Mouse (Mus musculus) kidney, postnatal 4 days (tissue): ENCODE measurements around the gene Pigz.
A peak's percentile ranks its signal among the peaks of the same experiment; 100 is the strongest.

Experiments
- DNase-seq, 2 experiments: peaks; one replicate each; pipeline ENCODE4 v3.0.0; 2021; ENCODE audit warnings: mixed read lengths in 2 of 2

Pigz gene

GRCm38 (mm10) chr16:31933751-31934549, at the start of gene Pigz:
Gene Pigz, plus strand, starts transcription at chr16:31933851.
- DNase-seq, result peak; percentile 50 to 65

DNA sequence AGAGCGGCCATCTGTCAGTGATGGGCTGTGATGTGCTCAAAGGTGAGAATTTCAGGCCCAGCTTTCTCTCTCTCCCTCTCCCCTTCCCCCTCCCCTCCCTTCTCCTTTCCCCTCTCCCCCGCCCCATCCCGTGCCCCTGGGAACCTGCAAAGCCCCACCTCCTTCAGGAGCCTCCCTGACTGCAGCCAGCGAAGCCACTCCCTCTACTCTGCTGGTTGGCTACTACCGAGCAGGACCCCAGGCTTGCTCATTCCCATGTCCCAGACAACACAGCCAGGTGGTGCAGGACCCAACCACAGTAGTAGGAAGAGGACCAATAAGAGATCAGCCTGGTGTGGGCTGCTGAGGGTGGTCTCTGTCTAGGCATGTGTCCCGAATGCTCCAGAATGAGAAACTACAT, 49.7 kb upstream of the Pigz start:
- peak in 1 of 2 experiments; percentile 47 for DNase-seq

- no peak for DNase-seq
Observed at GRCm38 (mm10) chr16:31890907-31891306, 42.7 kb upstream of the Pigz start.

DNA sequence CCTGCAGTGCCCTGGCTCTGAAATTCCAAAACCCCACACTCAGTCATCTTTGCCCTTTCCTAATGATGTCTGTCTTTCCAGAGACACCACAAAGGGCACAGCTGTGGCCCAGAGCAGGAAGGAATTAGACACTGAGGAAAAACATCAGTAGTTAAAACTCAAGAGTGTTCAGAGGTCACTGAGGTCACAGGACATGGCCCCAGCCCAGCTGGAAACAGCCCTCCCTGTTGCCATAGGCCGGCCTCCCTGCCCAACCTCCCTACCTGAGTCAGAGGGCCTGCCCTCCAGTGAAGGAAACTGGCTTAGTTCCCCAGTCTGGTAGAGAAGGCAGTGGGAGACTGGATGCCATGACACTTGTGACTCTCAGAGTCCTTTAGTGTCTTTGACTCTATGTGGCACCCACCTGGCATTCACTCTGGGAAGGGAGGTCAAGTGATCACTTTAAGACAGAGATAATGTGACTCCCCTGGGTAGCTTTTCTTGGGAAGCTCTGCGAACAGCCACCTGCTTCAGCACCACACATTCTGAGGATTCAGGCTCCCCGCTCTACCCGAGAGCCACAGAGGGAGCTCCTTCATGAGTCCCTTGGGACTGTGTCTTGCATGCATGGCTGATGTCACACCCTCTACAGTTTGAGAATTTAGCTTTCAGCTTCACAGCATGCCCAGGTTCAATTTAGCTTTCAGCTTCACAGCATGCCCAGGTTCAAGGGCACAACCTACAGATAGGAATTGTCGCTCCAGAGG, 40.1 kb upstream of the Pigz start:
- DNase-seq, result no peak

DNA sequence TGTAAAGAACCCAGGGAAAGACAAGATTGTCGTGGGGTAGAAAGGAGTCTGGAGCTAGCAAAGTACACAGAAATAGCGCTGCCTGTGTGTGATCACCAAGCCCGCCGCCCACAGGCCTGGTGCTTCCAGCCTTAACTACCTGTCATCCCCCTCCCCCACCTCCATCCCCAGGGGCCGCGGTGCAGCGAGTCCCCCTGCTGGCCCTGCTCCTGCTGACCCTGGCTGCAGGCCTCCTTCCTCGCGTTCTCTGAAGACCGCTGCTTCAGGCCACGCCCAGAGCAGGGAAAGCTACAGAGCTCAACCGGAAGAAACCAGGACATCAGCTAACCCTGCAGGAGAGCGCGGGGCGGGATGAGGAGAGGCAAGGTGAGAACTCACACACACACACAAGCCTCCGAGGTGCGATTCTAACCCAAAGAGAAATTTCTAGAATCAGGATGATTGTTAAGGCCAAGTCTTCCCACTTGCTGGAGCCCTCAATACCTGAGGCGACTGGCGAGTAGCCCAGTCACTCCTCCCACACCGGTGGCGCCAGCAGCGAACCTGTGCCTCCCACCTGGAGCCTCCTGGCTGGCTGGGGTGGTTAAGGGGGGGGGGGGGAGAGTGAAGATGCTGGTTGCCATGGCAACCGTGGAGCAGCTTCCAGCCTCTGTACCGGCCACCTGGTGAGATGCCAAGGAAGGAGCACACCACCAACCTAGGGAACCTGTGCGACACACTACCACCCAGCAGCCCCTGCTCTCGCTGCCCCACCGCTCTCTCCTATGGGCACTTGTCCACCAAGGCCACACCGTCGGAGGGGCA, 36.5 kb upstream of the Pigz start:
- peak; percentile 70 to 82 for DNase-seq

GRCm38 (mm10) chr16:31898546-31899326, 34.9 kb upstream of the Pigz start:
- no peak for DNase-seq

DNA sequence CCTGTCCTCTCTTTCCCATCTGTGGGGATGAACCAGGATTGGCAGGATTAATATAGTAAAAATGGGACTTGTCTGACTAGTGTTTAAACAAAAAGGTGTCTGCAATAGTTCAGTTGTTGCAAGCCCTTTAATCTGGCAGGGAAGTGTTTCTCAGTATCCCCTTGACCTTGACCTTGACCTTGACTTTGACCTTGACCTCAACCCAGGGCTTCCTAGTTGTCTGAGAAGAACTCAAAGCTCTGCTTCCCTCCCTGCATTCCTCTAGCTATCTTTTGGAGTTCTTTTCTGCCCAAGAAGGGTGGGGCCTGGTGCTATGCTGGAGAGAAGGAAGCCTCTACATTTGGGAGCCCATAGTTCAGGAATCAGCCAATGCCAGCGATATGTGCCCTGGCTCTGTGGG, 31.8 kb upstream of the Pigz start:
- no peak for DNase-seq

DNA sequence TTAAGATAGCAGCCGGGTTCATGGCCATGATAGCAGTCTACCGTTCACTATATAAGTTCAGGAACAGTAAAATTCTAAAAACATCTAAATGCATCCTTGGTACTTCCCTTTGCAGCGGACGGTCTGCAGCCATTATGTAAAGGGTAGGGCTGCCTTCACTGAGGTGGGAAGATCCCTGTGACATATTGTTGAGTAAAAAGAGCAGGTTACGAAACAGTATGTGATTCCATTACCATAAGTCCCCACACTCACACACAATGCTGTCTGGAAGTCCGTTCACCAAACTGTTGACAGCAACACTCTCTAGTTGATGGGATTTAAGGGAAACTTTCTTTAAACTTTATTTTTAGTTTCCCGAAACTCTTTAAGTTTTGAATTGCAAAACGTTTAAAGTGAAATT, 30.4 kb upstream of the Pigz start:
- DNase-seq, result no peak

DNA sequence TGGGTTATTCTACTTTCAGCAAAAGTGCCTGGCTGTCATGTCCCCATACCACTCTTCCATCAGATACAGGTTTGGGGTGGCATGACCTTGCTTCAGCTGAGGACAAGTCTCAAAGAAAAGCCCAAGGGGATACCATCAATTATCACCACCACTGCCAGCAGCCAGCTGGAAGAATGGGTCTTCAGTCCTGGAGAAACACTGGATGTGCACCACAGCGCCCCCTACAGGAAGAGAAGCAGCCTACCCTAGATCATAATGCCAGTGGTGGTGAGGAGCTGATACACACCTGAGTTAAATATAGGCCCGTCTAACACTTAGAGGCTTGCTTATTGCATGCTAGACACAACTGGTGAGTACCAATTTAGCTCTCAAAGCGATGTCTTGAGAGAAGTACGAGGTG, 28.3 kb upstream of the Pigz start:
- no peak for DNase-seq

GRCm38 (mm10) chr16:31905891-31906825, 27.5 kb upstream of the Pigz start:
- peak in 1 of 2 experiments; percentile 24 for DNase-seq

DNA sequence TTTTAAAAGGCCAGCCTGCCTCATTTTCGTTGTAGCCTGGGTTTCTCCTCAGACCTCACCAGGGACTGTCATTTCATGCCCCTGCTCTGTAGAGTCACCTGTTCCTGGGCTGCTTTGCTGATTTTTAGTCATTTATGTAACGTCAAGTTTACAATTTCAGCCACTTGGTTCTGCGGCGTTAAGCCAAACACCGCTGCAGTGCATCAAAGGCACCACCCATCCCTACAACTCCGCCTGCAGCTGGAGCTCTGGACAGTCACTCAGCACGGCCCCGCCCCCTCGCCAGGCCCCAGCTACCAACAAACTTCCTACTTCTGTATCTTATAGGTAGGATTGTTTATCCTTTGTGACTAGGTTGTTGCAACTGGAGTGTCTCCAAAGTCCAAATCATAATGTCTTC, 26.8 kb upstream of the Pigz start:
- DNase-seq, result peak; percentile 64 to 72

DNA sequence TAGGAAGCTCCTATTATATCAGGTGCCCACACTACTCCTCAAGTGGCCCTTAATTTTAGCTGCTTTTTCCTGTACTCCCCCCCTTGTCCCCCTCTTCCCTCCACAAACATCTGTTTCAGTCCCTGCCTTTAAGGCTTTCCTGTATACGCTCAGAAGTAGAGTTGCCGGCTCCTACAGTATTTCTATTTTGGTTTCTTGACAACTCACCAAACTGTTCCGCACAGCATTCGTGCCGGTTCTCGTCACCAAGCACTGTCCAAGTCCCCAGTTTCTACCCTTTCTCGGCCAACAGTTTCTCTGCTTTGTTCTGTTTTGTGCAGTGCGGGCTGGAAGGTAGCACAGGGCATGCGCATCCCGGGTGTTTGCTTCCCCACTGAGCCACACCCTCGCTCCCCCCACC, 24.7 kb upstream of the Pigz start:
- DNase-seq, result no peak

- peak in 1 of 2 experiments; percentile 27 for DNase-seq
Observed at GRCm38 (mm10) chr16:31910281-31910847, 23.3 kb upstream of the Pigz start.

DNA sequence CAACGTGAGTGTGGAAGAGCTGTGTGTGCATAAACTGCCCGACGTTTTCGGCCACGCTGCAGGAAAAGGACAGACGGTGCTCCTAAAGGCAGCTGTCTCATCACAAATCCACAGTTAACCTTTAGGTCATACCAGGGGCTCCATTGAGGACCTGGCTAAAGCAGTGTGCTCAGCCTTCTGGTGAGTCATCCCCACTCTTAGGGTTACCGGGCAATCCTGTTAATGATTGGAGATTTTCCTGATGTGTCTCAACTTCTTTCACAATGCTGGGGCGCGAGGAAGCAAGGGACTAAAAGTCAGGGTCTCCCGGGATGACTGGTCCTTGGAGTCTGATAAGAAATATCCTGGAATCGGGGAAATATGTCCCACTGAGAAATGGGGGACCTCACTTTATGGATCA, 15.9 kb upstream of the Pigz start:
- DNase-seq, result no peak

- peak; percentile 86 to 88 for DNase-seq
Observed at GRCm38 (mm10) chr16:31918248-31918724, 15.4 kb upstream of the Pigz start.

- no peak for DNase-seq
Observed at GRCm38 (mm10) chr16:31924368-31924767, 9.3 kb upstream of the Pigz start.

DNA sequence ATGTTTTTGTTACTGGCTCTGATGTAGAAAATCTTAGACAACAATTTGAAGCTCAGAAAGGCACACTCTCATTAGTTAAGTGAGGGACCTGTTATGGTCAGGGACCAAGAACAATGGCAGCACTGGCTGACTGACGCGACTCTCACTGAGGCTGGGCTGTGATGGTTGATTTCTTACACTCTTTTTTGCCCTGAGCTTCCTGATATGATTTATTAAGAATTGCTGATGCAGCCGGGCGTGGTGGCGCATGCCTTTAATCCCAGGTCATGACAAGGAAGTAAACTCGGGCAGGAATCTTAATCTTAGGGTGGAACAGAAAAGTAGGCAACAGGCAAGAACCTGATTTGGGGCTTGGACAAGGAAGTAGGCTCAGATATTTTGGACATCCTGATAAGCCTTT, 7.6 kb upstream of the Pigz start:
- DNase-seq, result peak in 1 of 2 experiments; percentile 16

DNA sequence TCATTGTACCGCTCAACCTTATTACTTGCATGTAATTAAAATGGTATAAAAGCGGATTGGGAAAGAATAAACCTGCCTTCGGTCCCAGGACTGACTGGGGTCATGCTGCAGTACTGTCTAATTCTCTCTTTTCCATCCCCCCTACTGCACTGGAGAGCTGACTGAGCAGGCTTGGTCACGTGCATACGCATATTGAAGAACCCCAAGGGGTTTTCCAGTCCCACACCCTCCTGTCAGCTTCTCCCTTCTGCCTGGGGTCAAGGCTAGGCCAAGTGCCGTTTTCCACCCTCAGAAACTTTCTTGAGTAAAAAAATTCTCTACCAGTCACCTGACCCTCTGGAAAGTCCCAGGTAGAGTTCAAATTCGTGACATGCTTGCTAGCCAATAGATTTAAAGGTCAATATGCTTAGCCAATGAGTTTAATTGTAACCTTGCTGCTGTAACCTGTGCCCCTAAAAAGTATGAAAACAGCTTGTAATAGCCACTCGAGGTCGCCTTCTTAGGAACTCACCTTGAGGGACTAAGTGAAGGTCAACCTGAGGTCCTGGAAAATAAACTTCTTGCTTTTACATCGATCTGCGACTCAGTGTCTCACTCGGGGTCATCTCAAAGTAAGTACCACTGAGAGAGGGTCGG, 7.0 kb upstream of the Pigz start:
- no peak for DNase-seq

DNA sequence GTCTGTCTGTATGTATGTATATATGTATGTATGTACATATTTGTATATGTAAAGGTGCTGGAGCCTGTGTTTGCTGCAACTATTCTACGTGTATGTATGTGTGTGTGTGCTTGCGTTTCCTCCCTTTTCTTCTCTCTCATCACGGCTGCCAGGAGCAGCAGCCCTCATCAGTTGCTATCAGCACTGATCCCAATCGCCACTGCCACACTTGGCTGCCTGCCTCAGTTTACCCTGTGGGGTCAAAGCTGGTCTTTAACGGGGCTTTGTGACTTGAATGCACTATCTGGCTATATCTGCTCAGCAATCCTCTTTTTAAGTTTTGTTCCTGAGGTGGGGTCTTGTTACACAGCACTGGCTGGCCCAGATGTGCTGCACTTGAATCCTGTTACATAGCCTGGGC, 6.2 kb upstream of the Pigz start:
- DNase-seq, result no peak

DNA sequence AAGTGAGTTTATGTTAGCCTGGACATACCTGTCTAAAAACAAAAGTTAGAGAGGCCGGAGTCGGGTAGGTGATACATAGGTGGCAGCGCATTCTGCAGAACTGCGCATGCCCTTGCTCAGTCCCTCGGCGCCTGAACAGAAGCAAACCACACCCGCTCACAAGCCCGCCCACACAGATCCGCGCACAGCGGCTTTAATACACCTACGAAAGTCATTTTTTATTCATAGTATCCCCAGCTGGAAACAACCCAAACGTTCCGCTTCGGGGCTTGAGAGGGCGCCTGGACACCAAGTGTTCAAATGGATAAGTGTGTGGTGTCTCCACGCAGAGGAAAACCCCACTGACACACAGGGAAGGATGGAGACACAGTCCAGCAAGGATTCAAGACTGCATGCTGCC, 2.3 kb upstream of the Pigz start:
- DNase-seq, result peak in 1 of 2 experiments; percentile 22
